Mouse (Mus musculus) lung, embryonic 14.5 days (tissue): ENCODE measurements at regions not wholly inside any gene's neighbourhood (a gene's known extent, or its start where the extent isn't known, plus 50 kb on each side); places are given as distances from the start of the nearest gene placed in this dataset.

Experiments used
- ATAC-seq: fragments of 200-750 bp; cut with Nextera tagmentation; 2 replicates; pipeline ENCODE4 v1.8.0; 2017; ENCODE audit warnings: mild to moderate bottlenecking, moderate TSS enrichment, moderate library complexity; ENCODE audit not compliant: insufficient read depth
- DNase-seq: peaks from one replicate; pipeline ENCODE4 v3.0.0-alpha.2; 2015
- H3K27ac ChIP-seq: fragments of 300-500 bp; sonication (generic); 2 replicates; pipeline ENCODE4 v1.5.1; 2014; ENCODE audit warnings: low read depth, mild to moderate bottlenecking, moderate library complexity
- H3K27me3 ChIP-seq: fragments of 300-500 bp; sonication (generic); 2 replicates; pipeline ENCODE4 v1.6.1; 2014; ENCODE audit warnings: low read length, control low read depth; ENCODE audit not compliant: insufficient read depth
- H3K36me3 ChIP-seq: fragments of 300-500 bp; sonication (generic); 2 replicates; pipeline ENCODE4 v1.6.1; 2014; ENCODE audit warnings: control low read depth; ENCODE audit not compliant: insufficient read depth
- H3K4me1 ChIP-seq: fragments of 300-500 bp; sonication (generic); 2 replicates; pipeline ENCODE4 v1.6.1; 2014; ENCODE audit warnings: antibody characterized with exemption, control low read depth; ENCODE audit not compliant: insufficient read depth
- H3K4me2 ChIP-seq: fragments of 300-500 bp; sonication (generic); 2 replicates; pipeline ENCODE4 v1.6.1; 2014; ENCODE audit warnings: mild to moderate bottlenecking
- H3K4me3 ChIP-seq: fragments of 300-500 bp; sonication (generic); 2 replicates; pipeline ENCODE4 v1.5.1; 2014; ENCODE audit warnings: low read depth, low read length
- H3K9ac ChIP-seq: fragments of 300-500 bp; sonication (generic); 2 replicates; pipeline ENCODE4 v1.6.1; 2014
- H3K9me3 ChIP-seq: fragments of 300-500 bp; sonication (generic); 2 replicates; pipeline ENCODE4 v1.6.1; 2016; ENCODE audit warnings: low read depth, low read length, control low read depth
- CTCF ChIP-seq: IDR thresholded peaks from 2 replicates; pipeline ENCODE4 v1.5.1; 2016; ENCODE audit warnings: antibody characterized with exemption, low read depth
- WGBS: fragments of 180-500 bp; shearing (Covaris S2); extraction: QIAGEN DNeasy Blood & Tissue Kit; methylation state at CpG from one replicate; pipeline ENCODE4 v1.1.7; 2014; 5-methylcytosine and 5-hydroxymethylcytosine counted together

DNA sequence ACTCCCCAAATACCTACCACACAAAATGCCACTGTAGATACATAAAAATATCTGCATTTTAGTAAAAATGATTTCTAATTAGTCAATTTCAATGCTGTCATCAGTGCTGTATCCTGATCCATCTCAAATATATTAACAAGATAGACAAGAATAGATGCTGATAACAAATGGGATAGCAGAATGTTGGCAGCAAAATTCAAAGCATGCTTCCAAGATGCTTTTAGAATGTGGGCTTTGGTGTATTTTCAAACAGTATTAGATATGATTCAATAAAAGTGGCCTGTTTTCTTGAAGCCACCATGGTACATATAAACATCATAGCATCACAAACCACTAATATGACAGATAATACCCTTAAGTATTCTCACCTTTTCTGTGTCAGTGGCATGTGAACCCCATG is 597.6 kb downstream of the Cenpc1 start:
- no peak overlapping the region for H3K9ac ChIP-seq
- H3K4me2 ChIP-seq, result no peak overlapping the region
- H3K4me3 ChIP-seq, result no peak overlapping the region
- no peaks in the 10 kb centered on the region for H3K27me3 ChIP-seq
- DNase-seq (no peak), ATAC-seq (no peak)
- H3K27ac ChIP-seq, result no peak overlapping the region
- TF ChIP-seq CTCF, result no peak
- no peaks in the 10 kb centered on the region for H3K9me3 ChIP-seq
- no peaks in the 10 kb centered on the region for H3K4me1 ChIP-seq
- no peaks in the 10 kb centered on the region for H3K36me3 ChIP-seq

GRCm38 (mm10) chr5:85467151-85467550 is 598.2 kb downstream of the Cenpc1 start:
- Histone ChIP-seq H3K27me3 (no peaks in the 10 kb centered on the region), H3K9me3 (no peaks in the 10 kb centered on the region), H3K4me1 (no peaks in the 10 kb centered on the region), H3K4me3 (no peak overlapping the region), H3K9ac (no peak overlapping the region), H3K36me3 (no peaks in the 10 kb centered on the region), H3K4me2 (no peak overlapping the region), H3K27ac (no peak overlapping the region)
- TF ChIP-seq CTCF, result no peak
- no peak for ATAC-seq
- no peak for DNase-seq
- 92% methylated on average over 3 of the region's 3 CpGs for WGBS
